Mouse (Mus musculus): ENCODE measurements around the gene Kif11.

The Kif11 gene

GRCm38 (mm10) chr19:37375755-37376615, at the start of gene Kif11:
Gene Kif11, plus strand, starts transcription at chr19:37376403.
- peak; percentile 97 to 98 for DNase-seq

GRCm38 (mm10) chr19:37327216-37327615, 49.0 kb upstream of the Kif11 start:
- DNase-seq, result no peak

- no peak for DNase-seq
These were observed 43.5 kb upstream of the Kif11 start for GRCm38 (mm10) chr19:37332726-37333125.

- no peak for DNase-seq
These were observed 42.8 kb upstream of the Kif11 start for GRCm38 (mm10) chr19:37333357-37333756.

- DNase-seq, result no peak
These were observed 40.8 kb upstream of the Kif11 start for GRCm38 (mm10) chr19:37335392-37335791.

GRCm38 (mm10) chr19:37337752-37338151, 38.5 kb upstream of the Kif11 start, which contains the start of gene Ide:
Gene Ide, minus strand, starts transcription at chr19:37337852.
- DNase-seq, result no peak

GRCm38 (mm10) chr19:37340495-37340894, 35.7 kb upstream of the Kif11 start:
- DNase-seq, result no peak

GRCm38 (mm10) chr19:37340931-37341330, 35.3 kb upstream of the Kif11 start:
- no peak for DNase-seq

- no peak for DNase-seq
These were observed 32.3 kb upstream of the Kif11 start for GRCm38 (mm10) chr19:37343899-37344298.

GRCm38 (mm10) chr19:37346258-37346657, 29.9 kb upstream of the Kif11 start:
- no peak for DNase-seq

GRCm38 (mm10) chr19:37348331-37348730, 27.9 kb upstream of the Kif11 start:
- no peak for DNase-seq

- DNase-seq, result no peak
These were observed 27.3 kb upstream of the Kif11 start for GRCm38 (mm10) chr19:37348952-37349351.

- no peak for DNase-seq
These were observed 23.4 kb upstream of the Kif11 start for GRCm38 (mm10) chr19:37352756-37353155.

- DNase-seq, result no peak
These were observed 22.9 kb upstream of the Kif11 start for GRCm38 (mm10) chr19:37353331-37353730.

- DNase-seq, result no peak
These were observed 16.2 kb upstream of the Kif11 start for GRCm38 (mm10) chr19:37360044-37360443.

GRCm38 (mm10) chr19:37362545-37362944, 13.7 kb upstream of the Kif11 start:
- DNase-seq, result no peak

GRCm38 (mm10) chr19:37363128-37363939, 12.9 kb upstream of the Kif11 start:
- no peak for DNase-seq

- DNase-seq, result no peak
These were observed 7.2 kb upstream of the Kif11 start for GRCm38 (mm10) chr19:37368990-37369389.

- DNase-seq, result peak; percentile 30 to 31
These were observed 6.3 kb upstream of the Kif11 start for GRCm38 (mm10) chr19:37369921-37370320.

- DNase-seq, result peak; percentile 49
These were observed 5.8 kb upstream of the Kif11 start for GRCm38 (mm10) chr19:37370356-37370755.

- DNase-seq, result peak in 1 of 2 experiments; percentile 18
These were observed 1.1 kb upstream of the Kif11 start for GRCm38 (mm10) chr19:37374941-37375754.

- no peak for DNase-seq
These were observed 638 bp downstream of the Kif11 start for GRCm38 (mm10) chr19:37376841-37377240.
